Mouse (Mus musculus) embryonic facial prominence, embryonic 15.5 days (tissue): ENCODE results near the gene Usf2. TPM values are rescaled to one million over a fixed set of nuclear protein-coding genes. Genes with fewer than 3 reads are reported as not detected.
"Not testable (repeated sequence)": the region's sequence is repeated elsewhere in the genome, so short reads cannot be mapped to it uniquely, and the experiment has no call there.

Source experiments
- ATAC-seq: fragments of 200-750 bp; cut with Nextera tagmentation; 2 replicates; pipeline ENCODE4 v1.8.0; 2017; ENCODE audit warnings: low read depth, moderate TSS enrichment; ENCODE audit not compliant: insufficient number of reproducible peaks, low FRiP score, low TSS enrichment
- H3K27ac ChIP-seq: fragments of 300-500 bp; sonication (generic); replicated peaks from 2 replicates; pipeline ENCODE4 v1.5.1; 2015; ENCODE audit warnings: mild to moderate bottlenecking, inconsistent platforms
- H3K27me3 ChIP-seq: fragments of 300-500 bp; sonication (generic); 2 replicates; pipeline ENCODE4 v1.6.1; 2015; ENCODE audit warnings: inconsistent platforms
- H3K36me3 ChIP-seq: fragments of 300-500 bp; sonication (generic); 2 replicates; pipeline ENCODE4 v1.6.1; 2015; ENCODE audit warnings: mild to moderate bottlenecking, inconsistent platforms
- H3K4me1 ChIP-seq: fragments of 300-500 bp; sonication (generic); 2 replicates; pipeline ENCODE4 v1.6.1; 2015; ENCODE audit warnings: inconsistent platforms
- H3K4me2 ChIP-seq: fragments of 300-500 bp; sonication (generic); replicated peaks from 2 replicates; pipeline ENCODE4 v1.6.1; 2015; ENCODE audit warnings: mild to moderate bottlenecking, inconsistent platforms
- H3K4me3 ChIP-seq: fragments of 300-500 bp; sonication (generic); replicated peaks from 2 replicates; pipeline ENCODE4 v1.5.1; 2015; ENCODE audit warnings: mild to moderate bottlenecking, inconsistent platforms
- H3K9ac ChIP-seq: fragments of 300-500 bp; sonication (generic); 2 replicates; pipeline ENCODE4 v1.6.1; 2015; ENCODE audit warnings: inconsistent platforms
- H3K9me3 ChIP-seq: fragments of 300-500 bp; sonication (generic); replicated peaks from 2 replicates; pipeline ENCODE4 v1.6.1; 2016; ENCODE audit warnings: inconsistent platforms
- WGBS: fragments of 180-500 bp; shearing (Covaris S2); methylation state at CpG from one replicate; pipeline ENCODE4 v1.1.7; 2015; 5-methylcytosine and 5-hydroxymethylcytosine counted together
- polyA plus RNA-seq: library from polyadenylated mRNA; unstranded; fragments of >200 nt; fragmentation: Nextera tagmentation; extraction: Ambion mirVana; gene quantifications from 2 replicates; pipeline ENCODE4 v1.2.1, GENCODE M21; 2015

Usf2 gene
- polyA plus RNA-seq, 1 experiment from 2014 or later: 23.3 TPM

- Histone ChIP-seq H3K27me3 (no peaks in the 10 kb centered on the region), H3K27ac (peak overlapping the region; percentile 99), H3K9me3 (no peaks in the 10 kb centered on the region), H3K4me2 (peak overlapping the region; percentile 70), H3K9ac (peak overlapping the region; percentile 99), H3K36me3 (peaks cover 30% of the 10 kb centered on the region), H3K4me3 (peak overlapping the region; percentile 89), H3K4me1 (peaks cover 26% of the 10 kb centered on the region)
- ATAC-seq: no peak
- WGBS: 73% methylated on average over 28 of the region's 28 CpGs
Measured at GRCm38 (mm10) chr7:30958109-30958865, 1.7 kb upstream of the Usf2 start.

- Histone ChIP-seq H3K4me1 (peaks cover 26% of the 10 kb centered on the region), H3K9ac (peak overlapping the region; percentile 99), H3K36me3 (peaks cover 39% of the 10 kb centered on the region), H3K4me3 (peak overlapping the region; percentile 89), H3K27me3 (no peaks in the 10 kb centered on the region), H3K27ac (peak overlapping the region; percentile 99), H3K9me3 (no peaks in the 10 kb centered on the region), H3K4me2 (peak overlapping the region; percentile 70)
- WGBS: under 1% methylated on average over 43 of the region's 43 CpGs
- peak; percentile 75 for ATAC-seq
Measured at GRCm38 (mm10) chr7:30957367-30957783, 772 bp upstream of the Usf2 start.

GRCm38 (mm10) chr7:30956357-30956751, 249 bp downstream of the Usf2 start:
- ATAC-seq: peak; percentile 32; the same call in 1 of the 2 replicates
- H3K27ac ChIP-seq: peak overlapping the region; percentile 99

GRCm38 (mm10) chr7:30955584-30956356, 833 bp downstream of the Usf2 start:
- Histone ChIP-seq H3K4me1 (peaks cover 26% of the 10 kb centered on the region), H3K9me3 (no peaks in the 10 kb centered on the region), H3K9ac (peak overlapping the region; percentile 99), H3K4me3 (peak overlapping the region; percentile 89), H3K27ac (peak overlapping the region; percentile 99), H3K36me3 (peaks cover 52% of the 10 kb centered on the region), H3K4me2 (peak overlapping the region; percentile 83), H3K27me3 (no peaks in the 10 kb centered on the region)
- ATAC-seq: peak; percentile 69
- whole genome bisulfite sequencing: under 1% methylated on average over 64 of the region's 64 CpGs

More at GRCm38 (mm10) chr7:30956357-30956751, 249 bp downstream of the Usf2 start:
- peaks cover 26% of the 10 kb centered on the region for H3K4me1 ChIP-seq
- peak overlapping the region; percentile 89 for H3K4me3 ChIP-seq
- H3K36me3 ChIP-seq: peaks cover 46% of the 10 kb centered on the region
- 0% methylated on average over 28 of the region's 49 CpGs for WGBS
- H3K4me2 ChIP-seq: peak overlapping the region; percentile 83
- H3K9me3 ChIP-seq: no peaks in the 10 kb centered on the region
- peak overlapping the region; percentile 99 for H3K9ac ChIP-seq
- H3K27me3 ChIP-seq: no peaks in the 10 kb centered on the region

GRCm38 (mm10) chr7:30954971-30955520, 1.6 kb downstream of the Usf2 start:
- H3K4me1 ChIP-seq: peaks cover 26% of the 10 kb centered on the region
- H3K27me3 ChIP-seq: no peaks in the 10 kb centered on the region
- peak overlapping the region; percentile 83 for H3K4me2 ChIP-seq
- peaks cover 59% of the 10 kb centered on the region for H3K36me3 ChIP-seq
- H3K9ac ChIP-seq: no peak overlapping the region
- no peaks in the 10 kb centered on the region for H3K9me3 ChIP-seq
- ATAC-seq: no peak
- peak overlapping the region; percentile 99; the same call in 1 of the 2 replicates for H3K27ac ChIP-seq
- 85% methylated on average over 12 of the region's 12 CpGs for WGBS
- H3K4me3 ChIP-seq: peak overlapping the region; percentile 89

GRCm38 (mm10) chr7:30954036-30954435, 2.6 kb downstream of the Usf2 start:
- ATAC-seq: no peak
- no peak overlapping the region for H3K9ac ChIP-seq
- H3K4me1 ChIP-seq: peaks cover 26% of the 10 kb centered on the region
- peaks cover 64% of the 10 kb centered on the region for H3K36me3 ChIP-seq
- no peak overlapping the region for H3K4me2 ChIP-seq
- no peak overlapping the region for H3K4me3 ChIP-seq
- 83% methylated on average over 3 of the region's 3 CpGs for WGBS
- H3K9me3 ChIP-seq: no peaks in the 10 kb centered on the region
- H3K27me3 ChIP-seq: no peaks in the 10 kb centered on the region
- no peak overlapping the region for H3K27ac ChIP-seq

GRCm38 (mm10) chr7:30953459-30953858, 3.1 kb downstream of the Usf2 start:
- peaks cover 20% of the 10 kb centered on the region for H3K4me1 ChIP-seq
- H3K4me3 ChIP-seq: no peak overlapping the region
- peaks cover 60% of the 10 kb centered on the region for H3K36me3 ChIP-seq
- H3K27ac ChIP-seq: no peak overlapping the region
- WGBS: 72% methylated on average over 6 of the region's 6 CpGs
- no peak for ATAC-seq
- H3K9me3 ChIP-seq: no peaks in the 10 kb centered on the region
- H3K27me3 ChIP-seq: no peaks in the 10 kb centered on the region
- no peak overlapping the region for H3K9ac ChIP-seq
- no peak overlapping the region for H3K4me2 ChIP-seq

- no peaks in the 10 kb centered on the region for H3K27me3 ChIP-seq
- WGBS: 90% methylated on average over 16 of the region's 16 CpGs
- ATAC-seq: no peak
Measured at GRCm38 (mm10) chr7:30952441-30953265, 4.0 kb downstream of the Usf2 start.

GRCm38 (mm10) chr7:30949902-30950301, 6.7 kb downstream of the Usf2 start:
- not testable (repeated sequence) for H3K27me3 ChIP-seq, H3K27ac ChIP-seq, H3K9me3 ChIP-seq, H3K4me1 ChIP-seq, H3K4me3 ChIP-seq, H3K9ac ChIP-seq, ATAC-seq, H3K4me2 ChIP-seq
- peaks cover 67% of the 10 kb centered on the region for H3K36me3 ChIP-seq
- 73% methylated on average over 3 of the region's 3 CpGs for WGBS

More at GRCm38 (mm10) chr7:30952441-30953265, 4.0 kb downstream of the Usf2 start:
- H3K4me2 ChIP-seq: no peak overlapping the region
- no peak overlapping the region for H3K4me3 ChIP-seq
- no peaks in the 10 kb centered on the region for H3K9me3 ChIP-seq
- H3K36me3 ChIP-seq: peaks cover 58% of the 10 kb centered on the region
- no peak overlapping the region for H3K9ac ChIP-seq
- H3K27ac ChIP-seq: no peak overlapping the region
- peaks cover 12% of the 10 kb centered on the region for H3K4me1 ChIP-seq

- Histone ChIP-seq H3K27ac (no peak overlapping the region), H3K9ac (no peak overlapping the region), H3K27me3 (no peaks in the 10 kb centered on the region), H3K4me1 (no peaks in the 10 kb centered on the region), H3K9me3 (no peaks in the 10 kb centered on the region), H3K4me3 (no peak overlapping the region), H3K4me2 (no peak overlapping the region), H3K36me3 (peaks cover 28% of the 10 kb centered on the region)
- no peak for ATAC-seq
- 97% methylated on average over 7 of the region's 7 CpGs for WGBS
Measured at GRCm38 (mm10) chr7:30945876-30946275, 10.7 kb downstream of the Usf2 start.
